Mouse (Mus musculus) erythroblast, embryonic 14.5 days (primary cell): ENCODE data around the gene Dspp. TPM values are rescaled to one million over a fixed set of nuclear protein-coding genes. Genes with fewer than 3 reads are reported as not detected.

ENCODE experiments used
- H3K27me3 ChIP-seq: 2 replicates; pipeline ENCODE4 v1.6.1; 2012; ENCODE audit warnings: inconsistent platforms; ENCODE audit not compliant: control insufficient read depth
- H3K36me3 ChIP-seq: 2 replicates; pipeline ENCODE4 v1.6.1; 2012; ENCODE audit warnings: mild to moderate bottlenecking, inconsistent platforms; ENCODE audit not compliant: control insufficient read depth
- H3K4me1 ChIP-seq: 2 replicates; pipeline ENCODE4 v1.6.1; 2012; ENCODE audit warnings: inconsistent platforms; ENCODE audit not compliant: control insufficient read depth
- H3K4me3 ChIP-seq: replicated peaks from 2 replicates; pipeline ENCODE3; 2012; ENCODE audit warnings: moderate library complexity, mild to moderate bottlenecking, inconsistent platforms
- H3K9me3 ChIP-seq: 2 replicates; pipeline ENCODE4 v1.6.1; 2012; ENCODE audit warnings: low read length, inconsistent platforms, mixed read lengths; ENCODE audit not compliant: control insufficient read depth
- GATA1 ChIP-seq: IDR thresholded peaks from 2 replicates; pipeline ENCODE4 v1.6.1; 2012; ENCODE audit warnings: low read length, inconsistent platforms, mixed read lengths
- TAL1 ChIP-seq: IDR thresholded peaks from 3 replicates; pipeline ENCODE4 v1.6.1; 2012; ENCODE audit warnings: low read length, inconsistent platforms, mixed read lengths
- polyA plus RNA-seq: library from polyadenylated mRNA; stranded (reverse); fragments of >175 nt; gene quantifications from 2 replicates; pipeline ENCODE4 v1.2.3, GENCODE M21; 2012

The Dspp gene
- not detected in 2 replicates for polyA plus RNA-seq

- no peaks in the 10 kb centered on the region for H3K27me3 ChIP-seq
These were observed at the start of gene Dspp for GRCm38 (mm10) chr5:104170412-104170811. TSS of gene Dspp (plus strand) at chr5:104170712.

GRCm38 (mm10) chr5:104124016-104124658 is 46.4 kb upstream of the Dspp start:
- Histone ChIP-seq H3K4me3 (no peak overlapping the region), H3K4me1 (no peaks in the 10 kb centered on the region), H3K27me3 (no peaks in the 10 kb centered on the region), H3K36me3 (no peaks in the 10 kb centered on the region), H3K9me3 (no peaks in the 10 kb centered on the region)
- TF ChIP-seq GATA1 (no peak), TAL1 (no peak)

More at GRCm38 (mm10) chr5:104170412-104170811, at the start of gene Dspp:
- H3K4me1 ChIP-seq, result no peaks in the 10 kb centered on the region
- H3K4me3 ChIP-seq, result no peak within 1 kb of the TSS
- no peaks in the 10 kb centered on the region for H3K36me3 ChIP-seq
- peaks cover 5% of the 10 kb centered on the region for H3K9me3 ChIP-seq
- TF ChIP-seq TAL1 (no peak), GATA1 (no peak)

GRCm38 (mm10) chr5:104126561-104127320 is 43.8 kb upstream of the Dspp start:
- TF ChIP-seq TAL1, result no peak
- TF ChIP-seq GATA1, result no peak
- no peaks in the 10 kb centered on the region for H3K9me3 ChIP-seq
- no peaks in the 10 kb centered on the region for H3K4me1 ChIP-seq
- H3K4me3 ChIP-seq, result no peak overlapping the region
- no peaks in the 10 kb centered on the region for H3K36me3 ChIP-seq
- no peaks in the 10 kb centered on the region for H3K27me3 ChIP-seq

- H3K9me3 ChIP-seq, result no peaks in the 10 kb centered on the region
- H3K27me3 ChIP-seq, result no peaks in the 10 kb centered on the region
- TF ChIP-seq GATA1 (no peak), TAL1 (no peak)
- no peaks in the 10 kb centered on the region for H3K4me1 ChIP-seq
- no peak overlapping the region for H3K4me3 ChIP-seq
- H3K36me3 ChIP-seq, result no peaks in the 10 kb centered on the region
These were observed 43.2 kb upstream of the Dspp start for GRCm38 (mm10) chr5:104127351-104127750.

GRCm38 (mm10) chr5:104128281-104129031 is 42.1 kb upstream of the Dspp start:
- H3K9me3 ChIP-seq, result no peaks in the 10 kb centered on the region
- H3K4me1 ChIP-seq, result no peaks in the 10 kb centered on the region

GRCm38 (mm10) chr5:104130891-104131290 is 39.6 kb upstream of the Dspp start:
- no peaks in the 10 kb centered on the region for H3K27me3 ChIP-seq
- no peak overlapping the region for H3K4me3 ChIP-seq
- no peaks in the 10 kb centered on the region for H3K4me1 ChIP-seq
- TF ChIP-seq TAL1 (no peak), GATA1 (no peak)
- no peaks in the 10 kb centered on the region for H3K36me3 ChIP-seq
- H3K9me3 ChIP-seq, result no peaks in the 10 kb centered on the region

More at GRCm38 (mm10) chr5:104128281-104129031, 42.1 kb upstream of the Dspp start:
- Histone ChIP-seq H3K36me3 (no peaks in the 10 kb centered on the region), H3K27me3 (no peaks in the 10 kb centered on the region), H3K4me3 (no peak overlapping the region)
- TF ChIP-seq TAL1 (no peak), GATA1 (no peak)

- Histone ChIP-seq H3K27me3 (no peaks in the 10 kb centered on the region), H3K4me1 (no peaks in the 10 kb centered on the region), H3K4me3 (no peak overlapping the region), H3K9me3 (no peaks in the 10 kb centered on the region), H3K36me3 (no peaks in the 10 kb centered on the region)
- TF ChIP-seq TAL1 (no peak), GATA1 (no peak)
These were observed 39.0 kb upstream of the Dspp start for GRCm38 (mm10) chr5:104131544-104131943.

- H3K27me3 ChIP-seq, result no peaks in the 10 kb centered on the region
- H3K4me3 ChIP-seq, result no peak overlapping the region
- no peaks in the 10 kb centered on the region for H3K4me1 ChIP-seq
- H3K9me3 ChIP-seq, result no peaks in the 10 kb centered on the region
- no peak for TF ChIP-seq GATA1
- TF ChIP-seq TAL1, result no peak
- no peaks in the 10 kb centered on the region for H3K36me3 ChIP-seq
These were observed 36.8 kb upstream of the Dspp start for GRCm38 (mm10) chr5:104133752-104134151.

GRCm38 (mm10) chr5:104137920-104138541 is 32.5 kb upstream of the Dspp start:
- TF ChIP-seq TAL1 (no peak), GATA1 (no peak)
- Histone ChIP-seq H3K36me3 (no peaks in the 10 kb centered on the region), H3K27me3 (no peaks in the 10 kb centered on the region), H3K4me1 (no peaks in the 10 kb centered on the region), H3K9me3 (no peaks in the 10 kb centered on the region), H3K4me3 (no peak overlapping the region)
